Mouse (Mus musculus): ENCODE measurements at regions not wholly inside any gene's neighbourhood (a gene's known extent, or its start where the extent isn't known, plus 50 kb on each side); places are given as distances from the start of the nearest gene placed in this dataset.

DNA sequence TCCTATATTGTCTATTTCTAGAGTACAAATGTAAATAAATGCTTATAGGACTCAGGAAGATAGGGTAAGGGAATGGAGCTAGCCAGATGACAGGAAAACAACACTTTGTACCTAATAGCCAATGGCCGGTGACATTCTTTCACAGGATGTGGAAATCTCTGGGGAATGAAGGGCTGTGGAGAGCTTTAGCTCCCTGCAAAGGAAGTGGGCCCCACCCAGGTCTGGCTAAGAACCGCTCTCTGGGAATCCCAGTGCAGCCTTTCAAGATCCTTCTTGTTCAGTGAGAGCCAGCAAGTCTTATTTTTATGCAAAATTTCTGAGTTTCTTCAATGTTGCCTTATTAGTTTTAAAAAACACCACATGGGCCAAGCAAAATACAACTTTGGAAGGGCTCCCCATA is 54.7 kb upstream of the Pappa2 start:
- Histone ChIP-seq H3K27ac (ENCODE audit: low read depth, low read length) (no peak overlapping the region), H3K36me3 (ENCODE audit: control insufficient read depth, insufficient read depth, low read length) (no peaks in the 10 kb centered on the region), H3K9me3 (ENCODE audit: control insufficient read depth, low read length) (no peaks in the 10 kb centered on the region), H3K27me3 (ENCODE audit: control insufficient read depth, insufficient read depth, low read length) (no peaks in the 10 kb centered on the region), H3K9ac (ENCODE audit: low read length) (no peak overlapping the region), H3K4me1 (replicated peaks; ENCODE audit: control insufficient read depth, insufficient read depth, low read length) (no peaks in the 10 kb centered on the region), H3K4me3 (ENCODE audit: low read depth, low read length) (no peak overlapping the region), H3K4me2 (ENCODE audit: low read depth, low read length, severe bottlenecking) (no peak overlapping the region)
- 88% methylated on average over 2 of the region's 2 CpGs for WGBS
- DNase-seq (ENCODE audit: low spot score), result no peak
- ATAC-seq (replicated peaks; ENCODE audit: low FRiP score), result no peak

DNA sequence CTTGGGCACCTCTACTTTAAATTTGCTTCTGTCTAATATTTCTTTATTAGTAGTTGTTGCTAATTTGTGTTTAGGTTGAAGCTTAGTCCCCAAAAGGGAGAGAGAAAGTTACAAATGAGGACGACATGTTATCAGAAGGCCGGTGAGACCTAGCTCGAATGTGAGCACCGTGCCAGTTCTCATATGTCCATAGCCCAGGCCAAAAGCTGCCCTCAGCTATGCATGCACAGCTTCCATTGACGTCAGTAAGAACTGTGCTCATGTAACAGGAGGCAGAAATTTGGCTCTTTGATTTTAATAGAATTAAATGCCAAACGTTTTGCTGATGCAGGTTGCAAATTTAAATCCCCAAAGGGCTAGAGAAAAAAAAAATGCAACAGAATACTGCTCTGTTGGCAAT is 56.1 kb upstream of the Pappa2 start:
- Histone ChIP-seq H3K9ac (ENCODE audit: low read length) (no peak overlapping the region), H3K4me2 (ENCODE audit: low read depth, low read length, severe bottlenecking) (no peak overlapping the region), H3K27me3 (ENCODE audit: control insufficient read depth, insufficient read depth, low read length) (no peaks in the 10 kb centered on the region), H3K4me3 (ENCODE audit: low read depth, low read length) (no peak overlapping the region), H3K9me3 (ENCODE audit: control insufficient read depth, low read length) (no peaks in the 10 kb centered on the region), H3K4me1 (replicated peaks; ENCODE audit: control insufficient read depth, insufficient read depth, low read length) (no peaks in the 10 kb centered on the region), H3K27ac (ENCODE audit: low read depth, low read length) (no peak overlapping the region), H3K36me3 (ENCODE audit: control insufficient read depth, insufficient read depth, low read length) (no peaks in the 10 kb centered on the region)
- ATAC-seq (replicated peaks; ENCODE audit: low FRiP score) (no peak), DNase-seq (ENCODE audit: low spot score) (no peak)
- WGBS, result 74% methylated on average over 6 of the region's 6 CpGs

DNA sequence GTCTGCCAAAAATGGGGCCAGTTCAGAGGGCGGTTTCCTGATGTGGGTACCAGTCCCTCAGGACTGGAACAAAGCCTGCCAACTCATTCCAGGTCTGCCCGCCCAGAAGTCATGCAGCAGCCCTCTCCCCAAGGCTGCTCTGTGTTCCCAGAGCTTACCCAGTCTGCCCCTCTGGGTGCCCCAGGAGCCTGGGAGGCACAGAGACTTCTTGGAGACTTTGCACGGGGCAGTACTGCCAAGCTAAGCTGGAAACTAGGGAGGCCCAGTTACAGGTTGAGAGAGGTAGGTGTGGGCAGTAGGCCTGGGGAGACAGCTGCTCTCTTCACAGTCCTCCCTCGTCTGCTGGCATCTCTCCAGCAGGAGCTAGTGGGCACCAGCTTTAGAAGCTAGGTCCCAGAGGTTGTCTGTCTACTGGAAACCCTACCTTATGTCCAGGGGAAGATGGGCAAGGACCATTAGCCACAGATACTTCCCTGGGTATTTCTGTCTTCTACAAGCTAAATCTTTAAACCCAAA is 65.6 kb upstream of the Pappa2 start:
- ATAC-seq (replicated peaks; ENCODE audit: low FRiP score) (no peak), DNase-seq (ENCODE audit: low spot score) (no peak)
- H3K9ac ChIP-seq (ENCODE audit: low read length), result no peak overlapping the region
- no peaks in the 10 kb centered on the region for H3K36me3 ChIP-seq (ENCODE audit: control insufficient read depth, insufficient read depth, low read length)
- no peak overlapping the region for H3K27ac ChIP-seq (ENCODE audit: low read depth, low read length)
- no peak overlapping the region for H3K4me3 ChIP-seq (ENCODE audit: low read depth, low read length)
- no peaks in the 10 kb centered on the region for H3K9me3 ChIP-seq (ENCODE audit: control insufficient read depth, low read length)
- H3K4me2 ChIP-seq (ENCODE audit: low read depth, low read length, severe bottlenecking), result no peak overlapping the region
- no peaks in the 10 kb centered on the region for H3K4me1 ChIP-seq (replicated peaks; ENCODE audit: control insufficient read depth, insufficient read depth, low read length)
- WGBS, result 87% methylated on average over 4 of the region's 4 CpGs
- H3K27me3 ChIP-seq (ENCODE audit: control insufficient read depth, insufficient read depth, low read length), result no peaks in the 10 kb centered on the region

DNA sequence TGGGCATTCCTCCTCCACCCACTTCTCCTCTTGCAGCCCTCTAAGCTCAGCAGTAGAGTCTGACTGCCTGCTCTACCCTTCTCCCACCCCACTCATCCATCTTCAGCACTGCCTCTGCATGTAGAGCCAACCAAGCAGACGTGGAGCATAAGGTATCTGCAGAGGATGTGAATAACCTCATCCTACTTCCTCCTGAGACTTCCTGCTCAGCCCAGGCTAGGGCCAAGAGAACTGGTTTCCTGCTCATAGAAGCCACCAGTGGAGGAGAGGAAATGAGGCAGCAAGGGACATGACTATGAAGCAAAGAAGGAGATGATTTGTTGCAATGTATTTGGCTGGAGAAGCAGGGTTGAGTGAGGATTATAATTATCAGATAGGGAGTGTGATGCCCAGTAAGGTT is 84.7 kb upstream of the Pappa2 start:
- no peaks in the 10 kb centered on the region for H3K9me3 ChIP-seq (ENCODE audit: control insufficient read depth, low read length)
- ATAC-seq (replicated peaks; ENCODE audit: low FRiP score) (no peak), DNase-seq (ENCODE audit: low spot score) (no peak)
- no peaks in the 10 kb centered on the region for H3K27me3 ChIP-seq (ENCODE audit: control insufficient read depth, insufficient read depth, low read length)
- WGBS, result 68% methylated on average over 1 of the region's 1 CpGs
- no peak overlapping the region for H3K27ac ChIP-seq (ENCODE audit: low read depth, low read length)
- no peak overlapping the region for H3K9ac ChIP-seq (ENCODE audit: low read length)
- H3K36me3 ChIP-seq (ENCODE audit: control insufficient read depth, insufficient read depth, low read length), result no peaks in the 10 kb centered on the region
- H3K4me2 ChIP-seq (ENCODE audit: low read depth, low read length, severe bottlenecking), result no peak overlapping the region
- no peaks in the 10 kb centered on the region for H3K4me1 ChIP-seq (replicated peaks; ENCODE audit: control insufficient read depth, insufficient read depth, low read length)
- H3K4me3 ChIP-seq (ENCODE audit: low read depth, low read length), result no peak overlapping the region

DNA sequence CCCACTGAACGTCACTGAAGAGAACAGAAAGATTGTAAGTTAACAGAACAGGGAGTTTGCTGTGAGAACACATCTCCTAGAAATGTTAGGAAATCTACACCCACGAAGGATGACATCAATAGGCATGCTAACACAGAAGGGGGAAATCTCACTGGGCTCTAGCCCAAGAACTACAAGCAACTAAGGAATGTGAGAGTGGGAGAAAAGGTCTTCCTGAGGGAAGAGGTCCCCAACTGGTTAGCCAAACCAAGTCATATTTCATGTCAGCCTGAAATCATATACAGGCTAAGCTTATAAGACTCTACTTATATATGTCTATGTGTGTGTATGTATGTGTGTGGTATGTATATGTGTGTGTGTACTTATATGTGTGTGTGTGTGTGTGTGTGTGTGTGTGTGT is 118.9 kb upstream of the Pappa2 start:
- H3K9ac ChIP-seq (ENCODE audit: low read length), result no peak overlapping the region
- H3K4me1 ChIP-seq (replicated peaks; ENCODE audit: control insufficient read depth, insufficient read depth, low read length), result no peaks in the 10 kb centered on the region
- no peaks in the 10 kb centered on the region for H3K36me3 ChIP-seq (ENCODE audit: control insufficient read depth, insufficient read depth, low read length)
- H3K4me3 ChIP-seq (ENCODE audit: low read depth, low read length), result no peak overlapping the region
- no peak overlapping the region for H3K27ac ChIP-seq (ENCODE audit: low read depth, low read length)
- no peak overlapping the region for H3K4me2 ChIP-seq (ENCODE audit: low read depth, low read length, severe bottlenecking)
- no peak for DNase-seq (ENCODE audit: low spot score)
- ATAC-seq (replicated peaks; ENCODE audit: low FRiP score), result no peak
- 89% methylated on average over 2 of the region's 2 CpGs for WGBS
- H3K9me3 ChIP-seq (ENCODE audit: control insufficient read depth, low read length), result no peaks in the 10 kb centered on the region
- H3K27me3 ChIP-seq (ENCODE audit: control insufficient read depth, insufficient read depth, low read length), result no peaks in the 10 kb centered on the region

DNA sequence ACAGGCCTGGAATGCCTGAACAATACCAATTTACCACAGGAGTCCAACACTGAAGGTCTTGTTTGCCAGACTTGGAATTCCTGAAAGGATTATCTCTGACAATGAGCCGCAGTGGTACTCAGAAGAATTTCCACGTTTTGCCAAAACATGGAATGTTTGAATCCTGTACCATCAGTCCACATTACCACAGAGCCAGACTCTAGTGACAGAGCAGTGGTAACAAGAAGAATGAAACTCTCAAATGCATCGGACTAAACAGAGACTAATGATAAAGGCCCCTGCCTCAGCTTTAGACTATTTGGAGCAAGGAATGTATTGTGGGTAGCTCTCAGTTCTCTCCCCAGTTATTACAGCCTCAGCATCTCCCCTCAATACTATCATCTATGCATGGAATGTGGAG is 109.9 kb upstream of the Cop1 start:
- ATAC-seq (replicated peaks; ENCODE audit: low FRiP score) (no peak), DNase-seq (ENCODE audit: low spot score) (no peak)
- Histone ChIP-seq H3K27me3 (ENCODE audit: control insufficient read depth, insufficient read depth, low read length) (no peaks in the 10 kb centered on the region), H3K4me2 (ENCODE audit: low read depth, low read length, severe bottlenecking) (no peak overlapping the region), H3K9ac (ENCODE audit: low read length) (no peak overlapping the region), H3K4me1 (replicated peaks; ENCODE audit: control insufficient read depth, insufficient read depth, low read length) (no peaks in the 10 kb centered on the region), H3K4me3 (ENCODE audit: low read depth, low read length) (no peak overlapping the region), H3K27ac (ENCODE audit: low read depth, low read length) (no peak overlapping the region), H3K36me3 (ENCODE audit: control insufficient read depth, insufficient read depth, low read length) (no peaks in the 10 kb centered on the region), H3K9me3 (ENCODE audit: control insufficient read depth, low read length) (no peaks in the 10 kb centered on the region)
- WGBS, result 38% methylated on average over 3 of the region's 3 CpGs

DNA sequence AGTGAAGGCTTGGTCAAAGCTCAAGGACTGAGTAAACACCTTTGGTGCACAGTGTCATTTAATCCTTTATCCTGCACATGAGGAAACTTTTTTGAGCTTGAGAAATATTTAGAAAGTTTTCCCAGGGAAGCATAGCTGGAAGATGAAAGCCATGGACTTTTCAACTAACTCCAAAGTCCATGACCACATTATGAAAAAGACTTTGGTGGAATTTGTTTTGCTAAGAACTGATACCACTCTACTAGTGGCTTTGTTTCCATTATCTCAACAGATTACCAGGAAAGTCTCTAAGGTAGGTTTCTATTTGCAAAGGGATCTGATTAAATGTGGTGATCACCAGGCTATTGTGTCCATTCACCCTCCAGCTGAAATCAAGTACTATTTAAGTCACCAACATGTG is 107.2 kb upstream of the Cop1 start:
- Histone ChIP-seq H3K9me3 (ENCODE audit: control insufficient read depth, low read length) (no peaks in the 10 kb centered on the region), H3K27ac (ENCODE audit: low read depth, low read length) (no peak overlapping the region), H3K9ac (ENCODE audit: low read length) (no peak overlapping the region), H3K4me1 (replicated peaks; ENCODE audit: control insufficient read depth, insufficient read depth, low read length) (no peaks in the 10 kb centered on the region), H3K4me3 (ENCODE audit: low read depth, low read length) (no peak overlapping the region), H3K36me3 (ENCODE audit: control insufficient read depth, insufficient read depth, low read length) (no peaks in the 10 kb centered on the region), H3K27me3 (ENCODE audit: control insufficient read depth, insufficient read depth, low read length) (no peaks in the 10 kb centered on the region), H3K4me2 (ENCODE audit: low read depth, low read length, severe bottlenecking) (no peak overlapping the region)
- DNase-seq (ENCODE audit: low spot score) (no peak), ATAC-seq (replicated peaks; ENCODE audit: low FRiP score) (no peak)

DNA sequence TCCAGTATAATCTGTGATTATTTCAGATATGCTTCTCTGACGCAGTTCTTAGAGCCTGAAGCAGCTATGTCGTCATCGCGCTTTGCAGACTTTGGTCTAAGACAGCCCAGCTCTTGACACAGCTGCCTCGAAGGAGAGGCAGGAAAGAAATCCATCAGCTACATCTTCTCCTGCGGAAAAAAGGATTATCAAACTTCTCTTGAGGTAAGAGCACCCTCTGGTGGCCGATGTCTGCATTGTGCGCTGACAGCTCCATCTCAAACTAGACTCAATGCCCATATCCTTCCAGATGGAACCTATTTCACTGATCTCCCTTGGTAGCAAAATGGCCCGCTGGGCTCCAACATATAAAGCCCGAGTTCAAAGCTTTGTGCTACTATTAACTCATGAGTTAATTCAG is 96.8 kb upstream of the Cop1 start:
- no peak overlapping the region for H3K9ac ChIP-seq (ENCODE audit: low read length)
- WGBS, result 10% methylated on average over 10 of the region's 10 CpGs
- H3K27ac ChIP-seq (ENCODE audit: low read depth, low read length), result no peak overlapping the region
- H3K4me3 ChIP-seq (ENCODE audit: low read depth, low read length), result no peak overlapping the region
- DNase-seq (ENCODE audit: low spot score) (peak; percentile 85), ATAC-seq (replicated peaks; ENCODE audit: low FRiP score) (peak; percentile 87)
- 0 out of 2 replicates have a peak overlapping the region, but pooled peaks have one; percentile 26 for H3K4me2 ChIP-seq (ENCODE audit: low read depth, low read length, severe bottlenecking)
- no peaks in the 10 kb centered on the region for H3K36me3 ChIP-seq (ENCODE audit: control insufficient read depth, insufficient read depth, low read length)
- no peaks in the 10 kb centered on the region for H3K27me3 ChIP-seq (ENCODE audit: control insufficient read depth, insufficient read depth, low read length)
- H3K9me3 ChIP-seq (ENCODE audit: control insufficient read depth, low read length), result no peaks in the 10 kb centered on the region
- H3K4me1 ChIP-seq (replicated peaks; ENCODE audit: control insufficient read depth, insufficient read depth, low read length), result no peaks in the 10 kb centered on the region

DNA sequence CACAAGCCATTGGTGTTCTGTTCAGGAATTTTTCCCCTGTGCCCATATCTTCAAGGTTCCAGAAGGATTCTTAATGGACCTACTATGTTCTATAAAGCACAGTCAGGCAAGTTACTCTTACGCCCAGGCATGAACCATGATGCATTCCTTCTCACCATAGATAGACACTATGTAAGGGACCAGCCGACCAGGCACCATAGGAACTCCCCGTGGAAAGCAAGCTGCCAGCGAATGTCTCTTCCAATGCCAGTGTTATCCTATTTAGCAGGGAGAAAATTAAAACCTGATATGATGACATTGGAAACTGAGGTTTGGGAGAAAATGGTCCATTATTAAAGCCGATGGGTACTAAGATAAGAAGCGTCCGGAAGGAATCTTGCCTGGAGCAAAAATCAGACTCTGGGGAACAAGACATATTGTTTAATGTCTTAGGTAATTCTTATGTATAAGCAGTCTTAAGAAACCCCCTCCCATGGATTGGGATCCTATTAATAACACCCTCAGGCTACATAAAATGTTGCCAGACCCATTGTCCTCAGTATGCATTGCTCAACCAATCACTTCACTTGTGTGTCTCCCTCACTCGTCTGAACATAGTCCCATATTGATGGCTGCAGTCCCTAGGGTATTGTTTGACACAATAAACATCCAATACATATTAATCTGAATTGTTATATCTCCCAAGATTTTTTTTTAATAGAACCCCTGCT is 84.2 kb upstream of the Cop1 start:
- Histone ChIP-seq H3K36me3 (ENCODE audit: control insufficient read depth, insufficient read depth, low read length) (no peaks in the 10 kb centered on the region), H3K4me3 (ENCODE audit: low read depth, low read length) (no peak overlapping the region), H3K27ac (ENCODE audit: low read depth, low read length) (no peak overlapping the region), H3K27me3 (ENCODE audit: control insufficient read depth, insufficient read depth, low read length) (no peaks in the 10 kb centered on the region), H3K9ac (ENCODE audit: low read length) (no peak overlapping the region), H3K4me2 (ENCODE audit: low read depth, low read length, severe bottlenecking) (no peak overlapping the region), H3K9me3 (ENCODE audit: control insufficient read depth, low read length) (no peaks in the 10 kb centered on the region), H3K4me1 (replicated peaks; ENCODE audit: control insufficient read depth, insufficient read depth, low read length) (no peaks in the 10 kb centered on the region)
- ATAC-seq (replicated peaks; ENCODE audit: low FRiP score) (peak; percentile 56; the same call in 1 of the 2 replicates), DNase-seq (ENCODE audit: low spot score) (no peak)
- WGBS, result 83% methylated on average over 8 of the region's 8 CpGs
